Comparison of ENCODE assay signal across 8 mouse cellular contexts in the genomic region with DNA sequence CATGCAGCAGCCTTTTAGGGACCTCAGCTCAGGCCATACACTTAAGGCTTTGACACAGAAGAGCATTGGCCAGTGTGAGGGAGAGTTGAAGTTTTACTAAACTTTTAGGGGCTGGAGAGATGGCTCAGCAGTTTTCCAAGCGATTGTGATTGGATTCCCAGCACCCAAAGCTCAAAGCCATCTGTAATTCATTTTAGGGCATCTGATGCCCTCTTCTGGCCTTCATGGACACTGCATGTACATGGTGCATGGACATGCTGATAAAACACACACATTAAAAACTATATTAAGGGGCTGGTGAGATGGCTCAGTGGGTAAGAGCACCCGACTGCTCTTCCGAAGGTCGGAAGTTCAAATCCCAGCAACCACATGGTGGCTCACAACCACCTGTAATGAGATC. TPM values are rescaled to one million over a fixed set of nuclear protein-coding genes. Genes with fewer than 3 reads are reported as not detected.
DNase-seq lines count a peak whose midpoint lies in the region; ATAC-seq lines count a peak whose summit lies in the region.

No protein-coding gene starts in this region.

- DNase-seq in heart, adult 8-10 months (ENCODE audit: low spot score): peak; percentile 42
- no peak for DNase-seq in heart, embryonic 10.5 days (ENCODE audit: low spot score)
- peak; percentile 51 for DNase-seq in 3T3-L1 (ENCODE audit: low read depth, low spot score)
- peak; percentile 40 for DNase-seq in T-cell, adult 2 months (ENCODE audit: low spot score)
- peak; percentile 33 to 71 for DNase-seq in kidney, adult 8-10 months
- DNase-seq in thymus, postnatal 36 days: peak; percentile 41 to 46
- DNase-seq in midbrain, embryonic 11.5 days (ENCODE audit: low spot score, missing footprints): no peak
- no peak for DNase-seq in limb, embryonic 10.5 days (ENCODE audit: low spot score)

- peaks cover 5% of the 10 kb centered on the region; the same call in 1 of the 2 replicates for H3K27me3 ChIP-seq in heart, embryonic 10.5 days (ENCODE audit: insufficient read depth, poor library complexity, severe bottlenecking)
- H3K27me3 ChIP-seq in midbrain, embryonic 11.5 days (ENCODE audit: control insufficient read depth, insufficient read depth, low read length): no peaks in the 10 kb centered on the region
- 0 out of 2 replicates have a peak, but pooled peaks cover under 1% of the 10 kb centered on the region for H3K27me3 ChIP-seq in limb, embryonic 10.5 days (ENCODE audit: low read depth, poor library complexity, severe bottlenecking)

- no peak overlapping the region for H3K4me3 ChIP-seq in heart, embryonic 10.5 days
- H3K4me3 ChIP-seq in midbrain, embryonic 11.5 days (ENCODE audit: low read depth, low read length): no peak overlapping the region
- no peak overlapping the region for H3K4me3 ChIP-seq in limb, embryonic 10.5 days

- H3K27ac ChIP-seq in heart, embryonic 10.5 days: no peak overlapping the region
- H3K27ac ChIP-seq in midbrain, embryonic 11.5 days (ENCODE audit: low read depth, low read length): no peak overlapping the region
- no peak overlapping the region for H3K27ac ChIP-seq in limb, embryonic 10.5 days

- no peaks in the 10 kb centered on the region for H3K36me3 ChIP-seq in heart, embryonic 10.5 days
- no peaks in the 10 kb centered on the region for H3K36me3 ChIP-seq in midbrain, embryonic 11.5 days (ENCODE audit: control insufficient read depth, insufficient read depth, low read length)
- 0 out of 2 replicates have a peak, but pooled peaks cover 2% of the 10 kb centered on the region for H3K36me3 ChIP-seq in limb, embryonic 10.5 days

- 0 out of 2 replicates have a peak, but pooled peaks cover 3% of the 10 kb centered on the region for H3K4me1 ChIP-seq in heart, embryonic 10.5 days
- no peaks in the 10 kb centered on the region for H3K4me1 ChIP-seq in midbrain, embryonic 11.5 days (ENCODE audit: control insufficient read depth, insufficient read depth, low read length)
- peaks cover under 1% of the 10 kb centered on the region for H3K4me1 ChIP-seq in limb, embryonic 10.5 days

- H3K4me2 ChIP-seq in midbrain, embryonic 11.5 days: no peak overlapping the region

- no peak overlapping the region for H3K9ac ChIP-seq in midbrain, embryonic 11.5 days (ENCODE audit: low read length)

- no peaks in the 10 kb centered on the region for H3K9me3 ChIP-seq in heart, embryonic 10.5 days
- no peaks in the 10 kb centered on the region for H3K9me3 ChIP-seq in midbrain, embryonic 11.5 days (ENCODE audit: control insufficient read depth, low read length)
- H3K9me3 ChIP-seq in limb, embryonic 10.5 days (replicated peaks): no peaks in the 10 kb centered on the region

- no peak for ATAC-seq in midbrain, embryonic 11.5 days (ENCODE audit: low FRiP score)

- WGBS in heart, embryonic 10.5 days: 61% methylated on average over 4 of the region's 4 CpGs
- 68% methylated on average over 4 of the region's 4 CpGs for WGBS in midbrain, embryonic 11.5 days
- WGBS in limb, embryonic 10.5 days: 75% methylated on average over 4 of the region's 4 CpGs

RNA-seq across cellular contexts. Expression of a gene that starts 4.8 kb away (rescaled TPM):
- total RNA-seq in heart, adult 8-10 months (2022): 1 to 10 TPM; 1.2 to 2.7 (median 1.7) TPM
- 7.3 and 7.7 TPM in 2 replicates for polyA plus RNA-seq in heart, embryonic 10.5 days (2016; fragmentation: Nextera tagmentation; extraction: Ambion mirVana)
- polyA plus RNA-seq in midbrain, embryonic 11.5 days (2014; fragmentation: Nextera tagmentation; extraction: Ambion mirVana): 6.8 and 7.4 TPM in 2 replicates
- 4.7 and 9.1 TPM in 2 replicates for polyA plus RNA-seq in limb, embryonic 10.5 days (2016; fragmentation: Nextera tagmentation; extraction: Ambion mirVana)

RNA-seq across cellular contexts. Expression of a gene that starts 37.8 kb away (rescaled TPM):
- 1 to 10 TPM; 1.4 to 2.2 (median 1.9) TPM for total RNA-seq in heart, adult 8-10 months (2022)
- polyA plus RNA-seq in heart, embryonic 10.5 days (2016; fragmentation: Nextera tagmentation; extraction: Ambion mirVana): 8.6 and 10.6 TPM in 2 replicates
- 10.3 and 10.8 TPM in 2 replicates for polyA plus RNA-seq in midbrain, embryonic 11.5 days (2014; fragmentation: Nextera tagmentation; extraction: Ambion mirVana)
- polyA plus RNA-seq in limb, embryonic 10.5 days (2016; fragmentation: Nextera tagmentation; extraction: Ambion mirVana): 16.8 and 19.3 TPM in 2 replicates

Comparison
In these comparisons a context has a peak if more than half of its experiments do, and no peak if none do; other contexts are left out.
1. DNase-seq: peak in heart, adult 8-10 months (single experiment), 3T3-L1 (single experiment), T-cell, adult 2 months (single experiment), kidney, adult 8-10 months (2 of 2) and thymus, postnatal 36 days (2 of 2); none in heart, embryonic 10.5 days (single experiment), midbrain, embryonic 11.5 days (single experiment) and limb, embryonic 10.5 days (single experiment).